Mouse (Mus musculus): ENCODE results near the gene Slc27a2. TPM values are rescaled to one million over a fixed set of nuclear protein-coding genes. Genes with fewer than 3 reads are reported as not detected.
"Not testable (repeated sequence)": the region's sequence is repeated elsewhere in the genome, so short reads cannot be mapped to it uniquely, and the experiment has no call there.

Gene Slc27a2
- polyA plus RNA-seq, 1 experiment from 2014 or later = 6.0 TPM

- Histone ChIP-seq H3K9ac (no peak overlapping the region), H3K36me3 (no peaks in the 10 kb centered on the region), H3K4me1 (replicated peaks) (no peaks in the 10 kb centered on the region), H3K27me3 (no peaks in the 10 kb centered on the region), H3K9me3 (no peaks in the 10 kb centered on the region), H3K4me3 (no peak overlapping the region), H3K27ac (replicated peaks) (no peak overlapping the region), H3K4me2 (no peak overlapping the region)
- no peak for ATAC-seq (ENCODE audit: low read depth)
- WGBS = 89% methylated on average over 7 of the region's 7 CpGs
Measured at GRCm38 (mm10) chr2:126596347-126597072, 44.3 kb downstream of the Slc27a2 start.

DNA sequence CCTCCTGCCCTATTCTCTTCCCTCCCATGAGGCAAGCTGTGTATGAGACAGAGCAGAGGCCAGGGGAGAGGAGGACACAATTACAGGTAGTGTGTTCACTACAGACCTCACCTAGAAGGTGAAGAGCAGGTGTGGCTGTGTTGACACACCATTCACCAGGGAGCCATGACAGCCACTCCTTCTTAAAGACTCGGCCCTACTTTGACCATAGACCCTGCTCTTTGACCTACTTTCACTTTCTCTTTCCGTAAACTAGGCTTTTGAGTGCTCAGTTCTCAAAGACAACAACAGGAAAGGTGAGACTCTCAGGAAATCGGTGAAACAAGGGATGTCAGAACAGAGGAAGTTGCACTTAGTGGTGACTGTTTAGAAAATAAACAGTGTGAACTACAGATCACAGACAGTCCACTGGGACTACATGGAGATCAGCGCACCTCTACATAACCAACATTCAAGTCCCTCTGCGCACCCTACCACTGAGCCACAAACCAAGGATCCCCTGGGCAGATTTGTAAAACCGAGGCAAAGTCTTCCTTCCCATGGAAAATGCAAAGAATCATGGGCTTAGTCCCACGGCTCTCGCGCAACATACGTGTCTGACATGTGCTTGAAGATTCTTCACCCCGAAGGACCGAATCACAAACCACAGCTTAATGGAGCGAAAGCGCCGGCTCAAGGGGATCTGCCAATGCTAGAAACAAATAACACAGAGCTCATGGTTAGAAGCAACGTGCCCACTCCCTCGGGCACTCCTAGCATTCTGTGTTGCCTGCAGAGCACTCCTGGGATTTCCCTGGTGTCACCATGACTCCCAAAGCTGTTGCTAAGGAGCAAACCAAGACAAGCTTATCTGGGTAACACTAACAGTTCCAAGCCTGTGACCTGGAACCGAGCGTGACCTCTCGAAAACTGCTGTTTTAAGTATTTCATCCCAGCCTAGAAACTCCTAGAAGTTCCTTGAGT is 45.4 kb downstream of the Slc27a2 start:
- 86% methylated on average over 20 of the region's 20 CpGs for WGBS
- Histone ChIP-seq H3K27me3 (no peaks in the 10 kb centered on the region), H3K4me3 (no peak overlapping the region), H3K4me1 (replicated peaks) (no peaks in the 10 kb centered on the region), H3K27ac (replicated peaks) (no peak overlapping the region), H3K4me2 (no peak overlapping the region), H3K9me3 (no peaks in the 10 kb centered on the region), H3K9ac (no peak overlapping the region), H3K36me3 (no peaks in the 10 kb centered on the region)
- ATAC-seq (ENCODE audit: low read depth) = no peak

DNA sequence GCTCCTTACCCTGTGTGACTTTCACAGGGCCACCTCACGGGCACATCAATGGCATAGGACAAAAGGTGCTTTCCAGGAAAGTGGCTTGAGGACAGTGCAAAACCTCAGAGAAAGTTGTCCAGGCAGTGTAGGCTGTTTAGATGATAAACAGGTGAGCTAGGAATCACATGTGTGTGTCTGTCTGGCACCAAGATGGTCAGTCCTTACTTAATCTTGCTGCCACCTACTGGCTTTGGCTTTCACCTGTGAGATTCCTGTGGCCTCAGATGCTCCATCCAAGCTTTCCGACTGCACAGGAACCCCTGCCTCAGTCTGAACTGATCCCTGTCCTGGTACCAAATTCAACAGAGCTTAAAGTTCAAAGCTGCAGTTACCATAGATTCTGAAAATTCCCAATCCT is 46.2 kb downstream of the Slc27a2 start:
- Histone ChIP-seq H3K27ac (replicated peaks) (no peak overlapping the region), H3K9me3 (no peaks in the 10 kb centered on the region), H3K27me3 (no peaks in the 10 kb centered on the region), H3K36me3 (no peaks in the 10 kb centered on the region), H3K9ac (no peak overlapping the region), H3K4me3 (no peak overlapping the region), H3K4me1 (replicated peaks) (no peaks in the 10 kb centered on the region), H3K4me2 (no peak overlapping the region)
- 71% methylated on average over 2 of the region's 2 CpGs for WGBS
- no peak for ATAC-seq (ENCODE audit: low read depth)

DNA sequence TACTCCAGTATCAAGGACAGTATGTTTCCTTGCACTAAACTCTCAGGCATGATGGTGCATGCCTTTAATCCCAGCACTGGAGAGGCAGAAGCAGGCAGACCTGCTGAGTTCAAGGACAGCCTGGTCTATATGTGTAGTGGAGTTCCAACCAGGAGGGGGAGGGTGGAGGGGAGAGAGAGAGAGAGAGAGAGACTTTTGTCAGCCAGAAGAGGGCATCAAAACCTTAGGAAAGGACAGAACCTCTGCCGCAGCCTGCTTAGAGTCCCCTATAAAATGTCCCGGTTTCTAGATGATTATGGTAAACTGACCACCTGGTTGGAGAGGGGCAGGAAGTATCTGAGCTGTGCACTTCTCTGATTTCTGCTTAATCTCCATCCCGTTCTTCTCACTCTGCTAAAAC is 46.8 kb downstream of the Slc27a2 start:
- Histone ChIP-seq H3K9ac (no peak overlapping the region), H3K36me3 (no peaks in the 10 kb centered on the region), H3K4me2 (no peak overlapping the region), H3K27me3 (no peaks in the 10 kb centered on the region), H3K4me3 (no peak overlapping the region), H3K9me3 (no peaks in the 10 kb centered on the region), H3K4me1 (replicated peaks) (no peaks in the 10 kb centered on the region), H3K27ac (replicated peaks) (no peak overlapping the region)
- no peak for ATAC-seq (ENCODE audit: low read depth)
- 21% methylated on average over 3 of the region's 3 CpGs for WGBS

DNA sequence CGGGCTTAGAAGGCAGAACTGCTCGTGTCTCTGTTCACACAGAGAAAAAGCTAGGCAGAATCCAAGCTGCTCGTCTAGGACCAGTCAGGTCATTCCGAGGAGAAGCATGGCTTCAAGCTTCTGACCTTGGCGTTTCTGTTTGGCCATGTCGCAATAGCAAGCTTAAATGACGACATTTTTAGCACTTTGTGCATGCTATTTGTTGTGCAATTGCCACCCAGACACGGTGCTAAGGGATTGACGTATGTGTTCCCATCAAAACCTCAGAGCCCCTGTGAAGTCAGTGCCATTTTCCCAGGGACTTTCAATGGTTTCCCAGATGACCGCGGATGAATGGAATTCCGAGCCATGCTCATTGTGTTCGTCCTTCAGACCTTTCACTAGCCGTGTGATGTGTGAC is 48.3 kb downstream of the Slc27a2 start:
- Histone ChIP-seq H3K27me3 (no peaks in the 10 kb centered on the region), H3K27ac (replicated peaks) (no peak overlapping the region), H3K4me3 (no peak overlapping the region), H3K4me2 (no peak overlapping the region), H3K9ac (no peak overlapping the region), H3K36me3 (no peaks in the 10 kb centered on the region), H3K4me1 (replicated peaks) (no peaks in the 10 kb centered on the region), H3K9me3 (no peaks in the 10 kb centered on the region)
- ATAC-seq (ENCODE audit: low read depth) = no peak
- 76% methylated on average over 14 of the region's 14 CpGs for WGBS

DNA sequence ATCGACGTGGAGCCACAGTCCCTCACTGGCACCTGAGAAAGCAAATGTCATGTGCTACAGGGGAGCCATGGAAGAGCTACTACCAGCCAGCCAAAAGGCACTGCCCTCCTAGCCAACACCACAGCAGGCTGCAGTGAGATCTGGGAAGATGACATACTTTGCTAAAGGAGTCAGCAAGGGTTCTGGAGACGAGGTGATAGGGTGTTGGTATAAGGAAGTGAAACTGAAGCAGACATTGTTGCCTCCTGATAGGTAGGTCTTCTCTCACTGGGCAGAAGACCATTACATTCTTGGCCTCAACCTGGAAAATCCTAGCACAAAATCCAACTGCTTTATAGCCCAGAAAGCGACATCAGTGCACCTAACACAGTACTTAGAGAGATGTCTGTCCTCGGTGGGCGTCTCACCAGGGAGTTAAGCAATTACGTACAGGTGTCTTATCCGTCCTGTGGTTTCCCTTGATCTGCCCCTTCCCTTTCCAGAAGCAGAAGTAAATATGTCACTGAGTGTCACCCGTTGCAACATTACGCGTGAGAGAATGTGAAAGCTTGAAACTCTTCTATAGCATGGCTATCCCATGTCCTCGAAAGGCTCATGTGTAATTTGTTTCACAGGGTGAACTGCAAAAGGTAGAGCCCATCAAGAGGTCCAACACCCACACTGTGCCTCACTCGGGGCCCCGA is 49.9 kb downstream of the Slc27a2 start:
- no peak overlapping the region for H3K4me2 ChIP-seq
- H3K27me3 ChIP-seq = no peaks in the 10 kb centered on the region
- H3K4me3 ChIP-seq = no peak overlapping the region
- no peak for ATAC-seq (ENCODE audit: low read depth)
- H3K36me3 ChIP-seq = no peaks in the 10 kb centered on the region
- H3K27ac ChIP-seq (replicated peaks) = no peak overlapping the region
- no peak overlapping the region for H3K9ac ChIP-seq
- WGBS = 87% methylated on average over 14 of the region's 14 CpGs
- no peaks in the 10 kb centered on the region for H3K9me3 ChIP-seq
- no peaks in the 10 kb centered on the region for H3K4me1 ChIP-seq (replicated peaks)

- no peak for ATAC-seq (ENCODE audit: low read depth)
- Histone ChIP-seq H3K4me3 (no peak overlapping the region), H3K36me3 (no peaks in the 10 kb centered on the region), H3K4me1 (replicated peaks) (no peaks in the 10 kb centered on the region), H3K27me3 (no peaks in the 10 kb centered on the region), H3K4me2 (no peak overlapping the region), H3K27ac (replicated peaks) (no peak overlapping the region), H3K9me3 (no peaks in the 10 kb centered on the region), H3K9ac (no peak overlapping the region)
- WGBS = 88% methylated on average over 15 of the region's 15 CpGs
Measured at GRCm38 (mm10) chr2:126606061-126606687, 54.0 kb downstream of the Slc27a2 start.

- H3K27ac ChIP-seq (replicated peaks) = no peak overlapping the region
- H3K27me3 ChIP-seq = no peaks in the 10 kb centered on the region
- H3K4me1 ChIP-seq (replicated peaks) = no peaks in the 10 kb centered on the region
- H3K4me3 ChIP-seq = no peak overlapping the region
- H3K9me3 ChIP-seq = no peaks in the 10 kb centered on the region
- 90% methylated on average over 4 of the region's 4 CpGs for WGBS
- ATAC-seq (ENCODE audit: low read depth) = no peak
- H3K9ac ChIP-seq = no peak overlapping the region
- no peaks in the 10 kb centered on the region for H3K36me3 ChIP-seq
- H3K4me2 ChIP-seq = no peak overlapping the region
Measured at GRCm38 (mm10) chr2:126606688-126607062, 54.5 kb downstream of the Slc27a2 start.

DNA sequence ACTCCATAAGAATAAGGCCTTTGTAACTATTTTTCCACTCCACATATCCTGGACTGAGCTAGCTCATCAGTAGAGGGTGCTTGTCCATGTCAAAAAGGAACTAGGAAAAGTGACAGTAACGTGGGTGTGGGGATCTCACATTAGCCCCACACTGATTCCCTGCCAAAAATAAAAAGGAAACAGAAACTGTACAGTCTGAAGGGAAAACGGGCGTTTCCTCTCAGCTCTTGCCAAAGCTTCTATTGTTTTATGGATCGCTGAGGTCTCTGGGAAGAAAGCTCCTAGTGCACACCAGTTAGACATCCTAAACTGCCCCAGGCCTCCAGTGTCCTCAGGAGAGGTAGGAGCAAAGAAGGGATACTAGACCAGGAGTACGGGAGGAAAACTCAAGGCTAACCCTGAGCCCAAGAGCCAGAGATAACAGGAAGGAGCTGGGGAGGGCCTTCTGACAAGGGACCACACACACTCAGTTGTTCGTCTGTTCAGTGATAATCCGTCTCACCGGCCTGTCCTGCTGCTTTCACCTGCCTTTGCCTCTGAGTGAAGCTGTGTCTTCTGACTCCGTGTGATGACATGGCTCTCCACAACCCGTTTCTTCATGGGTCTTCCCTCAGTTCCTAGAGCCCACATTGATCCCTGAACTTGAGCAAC is 55.5 kb downstream of the Slc27a2 start:
- Histone ChIP-seq H3K4me2 (no peak overlapping the region), H3K36me3 (no peaks in the 10 kb centered on the region), H3K9ac (no peak overlapping the region), H3K4me3 (no peak overlapping the region), H3K27me3 (no peaks in the 10 kb centered on the region), H3K9me3 (no peaks in the 10 kb centered on the region), H3K27ac (replicated peaks) (no peak overlapping the region), H3K4me1 (replicated peaks) (no peaks in the 10 kb centered on the region)
- 76% methylated on average over 10 of the region's 10 CpGs for WGBS
- no peak for ATAC-seq (ENCODE audit: low read depth)

DNA sequence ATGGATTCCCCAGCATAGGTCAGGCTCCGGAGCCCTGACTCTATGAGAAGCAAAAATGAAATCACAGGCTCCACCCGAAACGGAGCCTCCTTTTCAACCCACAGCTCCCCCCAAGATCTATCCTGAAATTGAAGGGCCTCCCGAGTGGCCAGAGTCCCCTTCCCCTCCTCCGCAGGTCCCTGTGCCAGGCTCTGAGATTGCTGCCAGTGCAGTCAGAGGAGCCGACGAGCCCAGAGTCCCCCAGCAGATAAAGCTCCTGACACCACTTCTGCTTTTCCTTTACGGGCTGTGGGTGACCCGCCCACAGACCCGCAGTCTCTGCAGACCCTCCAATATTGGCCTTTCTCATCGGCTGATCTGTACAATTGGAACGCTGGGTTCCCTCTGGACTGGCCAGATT is 57.4 kb downstream of the Slc27a2 start:
- not testable (repeated sequence) for H3K4me3 ChIP-seq; H3K4me2 ChIP-seq; H3K27me3 ChIP-seq; H3K4me1 ChIP-seq (replicated peaks); H3K27ac ChIP-seq (replicated peaks); H3K9ac ChIP-seq; ATAC-seq (ENCODE audit: low read depth); H3K36me3 ChIP-seq; H3K9me3 ChIP-seq
- WGBS = 76% methylated on average over 12 of the region's 12 CpGs

GRCm38 (mm10) chr2:126615355-126615754 is 63.1 kb downstream of the Slc27a2 start:
- ATAC-seq (ENCODE audit: low read depth) = no peak
- 86% methylated on average over 3 of the region's 3 CpGs for WGBS
- Histone ChIP-seq H3K4me3 (no peak overlapping the region), H3K4me2 (no peak overlapping the region), H3K4me1 (replicated peaks) (no peaks in the 10 kb centered on the region), H3K27me3 (no peaks in the 10 kb centered on the region), H3K36me3 (no peaks in the 10 kb centered on the region), H3K9ac (no peak overlapping the region), H3K9me3 (no peaks in the 10 kb centered on the region), H3K27ac (replicated peaks) (no peak overlapping the region)

Data from neural tube, embryonic 13.5 days (tissue).